Mouse (Mus musculus) v-Abl transformed pro-B cells (cell line): ENCODE results near the gene Ankle1.

Experiments
- in situ Hi-C, 2 experiments: fragments of 400-800 bp; cut with MboI; formaldehyde crosslinking; loops; one replicate each; pipeline ENCODE4 v1.15.1; 2025; ENCODE audit not compliant: unreplicated experiment in 2 of 2

The Ankle1 gene

DNA sequence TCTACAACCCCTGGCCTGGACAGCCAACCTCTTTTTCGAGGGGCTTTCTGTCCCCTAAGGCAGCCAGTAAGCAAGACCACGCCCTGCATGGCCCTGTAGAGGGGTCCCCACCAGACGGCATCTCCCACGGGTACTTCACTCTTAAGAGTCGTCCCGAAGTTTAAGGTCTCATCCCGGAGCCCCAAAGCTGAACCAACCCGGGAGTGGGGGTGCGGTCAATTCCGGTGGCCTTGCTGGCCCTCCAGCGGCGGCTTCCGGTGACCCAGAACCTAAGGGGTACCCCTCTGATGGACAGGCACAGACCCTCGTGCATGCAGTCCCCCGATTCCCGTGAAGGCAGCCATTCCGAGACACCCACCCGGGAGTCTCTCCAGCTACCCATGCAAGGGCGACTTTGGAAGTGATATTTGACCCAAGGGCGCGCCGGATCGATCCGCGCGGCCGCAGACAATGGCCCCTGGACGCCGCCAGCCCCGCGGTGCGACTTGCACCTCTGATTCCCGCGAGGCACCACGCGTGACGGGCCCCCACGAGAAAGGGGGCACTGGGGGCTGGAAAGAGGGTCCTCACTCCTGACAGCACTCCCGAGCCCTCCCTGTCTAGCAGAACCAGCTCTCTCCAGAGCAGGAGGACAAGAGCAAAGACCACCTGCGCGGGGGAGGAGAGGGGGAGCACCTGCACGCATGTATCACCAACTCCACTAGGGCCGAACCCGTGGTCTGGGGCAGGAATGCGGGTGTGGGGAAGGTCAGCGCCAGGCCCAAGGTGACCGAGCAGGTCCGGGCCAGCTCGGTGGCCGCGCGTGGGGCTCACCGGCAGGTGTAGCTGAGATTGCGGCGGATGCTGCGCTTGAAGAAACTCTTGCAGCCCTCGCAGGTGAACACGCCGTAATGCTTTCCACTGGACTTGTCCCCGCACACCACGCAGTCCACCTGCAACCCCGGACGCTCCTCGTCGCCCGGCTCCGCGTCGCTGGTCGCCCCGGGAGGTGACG lies 25.3 kb upstream of the Ankle1 start:
- in situ Hi-C loops: loop anchor here in 1 of 2 experiments (25.0 kb wide), 1 partner anchor 668 kb away; the partner anchor contains the start of genes Gm3336, Iqcn and Pde4c

- in situ Hi-C loops: loop anchor here in 1 of 2 experiments (25.0 kb wide), 1 partner anchor 669 kb away; the partner anchor contains the start of genes Gm3336, Iqcn and Pde4c
Observed at GRCm38 (mm10) chr8:71381421-71381970, 24.3 kb upstream of the Ankle1 start, which contains the start of gene Nr2f6. Gene Nr2f6 (minus strand): TSS chr8:71381960.

GRCm38 (mm10) chr8:71381971-71382961 lies 23.5 kb upstream of the Ankle1 start:
- in situ Hi-C loops: loop anchor here in 1 of 2 experiments (25.0 kb wide), 1 partner anchor 670 kb away; the partner anchor contains the start of genes Gm3336, Iqcn and Pde4c

GRCm38 (mm10) chr8:71383396-71383795 lies 22.4 kb upstream of the Ankle1 start:
- in situ Hi-C loops: loop anchor here in 1 of 2 experiments (25.0 kb wide), 1 partner anchor 671 kb away; the partner anchor contains the start of genes Gm3336, Iqcn and Pde4c

DNA sequence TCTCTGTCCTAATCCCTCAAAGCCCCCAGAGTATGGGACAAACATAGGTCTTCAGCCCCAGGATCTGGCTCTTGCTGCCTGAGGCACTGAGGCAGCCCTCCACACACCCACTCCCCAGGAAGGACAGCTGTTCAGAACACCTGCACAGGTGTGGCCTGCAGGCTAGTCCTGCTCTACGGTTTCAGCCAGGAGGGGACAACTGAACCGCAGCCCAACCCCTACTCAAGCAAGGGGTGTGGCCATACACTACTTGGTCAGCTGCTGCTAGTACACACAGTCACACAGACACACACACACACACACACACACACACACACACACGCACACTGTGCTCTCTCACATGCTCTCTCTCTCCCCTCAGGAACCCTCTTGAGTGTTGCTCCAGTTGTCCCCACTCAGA lies 21.9 kb upstream of the Ankle1 start:
- in situ Hi-C loops: loop anchor here in 1 of 2 experiments (25.0 kb wide), 1 partner anchor 672 kb away; the partner anchor contains the start of genes Gm3336, Iqcn and Pde4c

- in situ Hi-C loops: loop anchor here in 1 of 2 experiments (25.0 kb wide), 1 partner anchor 673 kb away; the partner anchor contains the start of genes Gm3336, Iqcn and Pde4c
Observed at GRCm38 (mm10) chr8:71385212-71385835, 20.5 kb upstream of the Ankle1 start.

- in situ Hi-C loops: loop anchor here in 1 of 2 experiments (25.0 kb wide), 1 partner anchor 676 kb away; the partner anchor contains the start of genes Gm3336, Iqcn and Pde4c
Observed at GRCm38 (mm10) chr8:71388267-71388666, 17.5 kb upstream of the Ankle1 start.

DNA sequence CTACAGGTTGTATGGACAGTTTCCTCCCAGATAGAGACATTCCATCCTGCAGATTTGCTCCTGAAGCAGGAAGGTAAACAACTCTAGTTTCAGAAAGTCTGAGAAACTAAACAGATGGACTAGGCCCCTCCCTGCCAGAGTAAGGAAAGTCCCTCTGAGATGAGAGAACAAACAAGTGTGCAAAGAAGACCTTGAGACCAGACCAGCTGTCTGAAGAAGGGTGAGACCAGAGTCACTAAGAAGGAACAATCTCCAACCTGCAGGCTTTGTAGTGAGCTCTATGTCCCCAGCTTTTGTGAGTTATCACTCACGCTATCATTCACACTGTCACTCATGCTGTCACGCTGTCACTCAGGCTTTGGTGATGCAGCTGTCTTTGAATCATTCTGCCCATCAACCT lies 14.1 kb upstream of the Ankle1 start:
- in situ Hi-C loops: loop anchor here in 1 of 2 experiments (25.0 kb wide), 1 partner anchor 679 kb away; the partner anchor contains the start of genes Gm3336, Iqcn and Pde4c

- in situ Hi-C loops: loop anchor here in 1 of 2 experiments (25.0 kb wide), 1 partner anchor 680 kb away; the partner anchor contains the start of genes Gm3336, Iqcn and Pde4c
Observed at GRCm38 (mm10) chr8:71392391-71392790, 13.4 kb upstream of the Ankle1 start.

- in situ Hi-C loops: loop anchor here in 1 of 2 experiments (25.0 kb wide), 1 partner anchor 681 kb away; the partner anchor contains the start of genes Gm3336, Iqcn and Pde4c
Observed at GRCm38 (mm10) chr8:71392871-71393270, 12.9 kb upstream of the Ankle1 start.

DNA sequence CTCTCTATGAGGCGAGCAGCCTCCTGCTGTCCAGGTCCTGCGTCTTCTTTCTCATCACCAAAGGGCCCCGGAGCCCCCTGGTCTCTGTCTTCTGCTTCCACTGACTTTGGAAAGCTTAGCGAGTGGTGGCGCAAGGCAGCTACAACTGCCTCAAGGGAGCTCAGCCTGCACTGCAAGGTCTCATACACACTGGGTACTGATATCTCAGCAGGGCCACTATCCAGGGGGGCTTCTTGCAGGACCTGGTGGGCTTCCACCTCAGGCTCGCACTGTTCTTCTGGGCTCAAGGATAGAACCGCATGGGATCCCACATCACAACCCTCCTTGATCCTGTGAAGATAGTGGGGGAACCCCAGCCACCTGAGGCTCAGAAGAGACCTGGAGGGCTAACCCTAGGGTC lies 11.3 kb upstream of the Ankle1 start:
- in situ Hi-C loops: loop anchor here in 1 of 2 experiments (25.0 kb wide), 1 partner anchor 682 kb away; the partner anchor contains the start of genes Gm3336, Iqcn and Pde4c

DNA sequence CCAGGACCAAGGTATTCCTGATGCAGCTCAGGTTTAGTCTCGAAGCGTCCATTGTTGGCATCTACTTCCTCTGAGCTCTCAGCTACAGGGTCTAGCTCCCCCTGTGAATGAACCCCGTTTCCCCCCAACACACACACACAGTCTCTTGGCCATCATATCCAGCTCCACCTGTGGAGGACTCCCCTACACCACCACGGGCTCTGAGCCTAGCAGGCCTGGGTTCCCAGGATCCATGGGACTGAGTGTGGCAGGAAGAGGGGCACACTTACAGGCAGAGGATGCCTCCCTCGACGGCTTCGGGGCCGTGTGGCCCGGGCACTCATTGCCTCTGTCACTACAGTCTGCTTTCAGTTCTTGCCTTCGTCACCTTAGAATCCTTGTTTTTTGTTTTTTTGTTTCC lies 10.7 kb upstream of the Ankle1 start:
- in situ Hi-C loops: loop anchor here in 1 of 2 experiments (25.0 kb wide), 1 partner anchor 683 kb away; the partner anchor contains the start of genes Gm3336, Iqcn and Pde4c

DNA sequence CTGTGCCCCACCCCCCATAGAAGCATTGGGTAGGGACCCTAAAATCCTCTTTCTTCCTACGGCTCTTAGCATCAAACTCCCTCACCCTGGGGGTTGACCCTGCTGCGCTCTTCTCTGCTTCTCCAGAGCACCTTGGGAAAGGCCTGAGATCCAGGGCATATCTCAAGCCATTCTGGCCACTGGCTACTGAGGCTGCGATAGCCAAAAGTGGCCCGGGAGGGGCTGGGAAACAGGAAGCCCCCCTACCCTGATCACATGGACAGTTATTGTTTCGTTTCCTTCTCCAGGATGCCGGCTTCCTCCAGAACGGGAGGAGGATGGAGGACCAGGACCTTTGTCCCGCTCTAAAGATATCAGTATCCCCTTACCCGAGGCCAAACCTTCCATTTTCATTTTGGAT lies 10.2 kb upstream of the Ankle1 start, which contains the start of gene Ushbp1:
TSS of gene Ushbp1 (minus strand) at position 174 of the 400 bp plus-strand sequence.
- in situ Hi-C loops: loop anchor here in 1 of 2 experiments (25.0 kb wide), 1 partner anchor 683 kb away; the partner anchor contains the start of genes Gm3336, Iqcn and Pde4c

- in situ Hi-C loops: loop anchor here in 1 of 2 experiments (25.0 kb wide), 1 partner anchor 684 kb away; the partner anchor contains the start of genes Gm3336, Iqcn and Pde4c
Observed at GRCm38 (mm10) chr8:71396639-71397305, 9.0 kb upstream of the Ankle1 start, which contains the start of gene Babam1. Gene Babam1 (plus strand): TSS chr8:71396861.

DNA sequence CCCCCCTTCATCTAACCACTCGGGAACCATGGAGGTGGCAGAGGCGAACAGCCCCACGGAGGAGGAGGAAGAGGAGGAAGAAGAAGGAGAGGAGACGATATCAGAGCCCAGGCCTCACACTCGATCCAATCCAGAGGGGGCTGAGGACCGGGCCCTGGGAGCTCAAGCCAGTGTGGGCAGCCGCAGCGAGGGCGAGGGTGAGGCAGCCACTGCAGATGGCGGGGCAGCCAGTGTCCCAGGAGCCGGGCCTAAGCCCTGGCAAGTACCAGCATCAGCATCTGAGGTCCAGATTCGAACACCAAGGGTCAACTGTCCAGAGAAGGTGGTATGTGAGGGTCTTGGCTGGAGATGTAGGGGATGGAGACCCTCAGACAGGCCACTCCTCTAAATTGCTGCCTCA lies 8.1 kb upstream of the Ankle1 start:
- in situ Hi-C loops: loop anchor here in 1 of 2 experiments (25.0 kb wide), 1 partner anchor 685 kb away; the partner anchor contains the start of genes Gm3336, Iqcn and Pde4c

DNA sequence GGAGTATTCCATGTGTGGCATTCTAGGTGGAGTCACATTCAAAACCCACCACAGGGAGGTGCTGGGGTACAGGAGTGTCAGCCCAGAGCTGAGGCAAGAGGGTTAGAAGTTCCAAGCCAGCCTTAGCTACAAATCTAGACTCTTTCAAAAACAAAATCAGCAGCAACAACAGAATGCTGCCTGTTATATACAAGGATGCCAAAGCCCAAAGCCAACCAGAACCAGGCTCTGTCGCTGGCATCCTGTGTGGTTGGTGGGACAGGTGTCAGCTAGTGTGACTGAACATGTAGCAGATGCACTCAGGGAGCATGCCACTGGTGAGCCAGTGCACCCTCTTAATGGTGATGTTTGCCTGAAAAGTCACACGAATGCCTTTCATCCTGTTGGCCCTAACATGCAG lies 5.0 kb upstream of the Ankle1 start:
- in situ Hi-C loops: no loop called here

DNA sequence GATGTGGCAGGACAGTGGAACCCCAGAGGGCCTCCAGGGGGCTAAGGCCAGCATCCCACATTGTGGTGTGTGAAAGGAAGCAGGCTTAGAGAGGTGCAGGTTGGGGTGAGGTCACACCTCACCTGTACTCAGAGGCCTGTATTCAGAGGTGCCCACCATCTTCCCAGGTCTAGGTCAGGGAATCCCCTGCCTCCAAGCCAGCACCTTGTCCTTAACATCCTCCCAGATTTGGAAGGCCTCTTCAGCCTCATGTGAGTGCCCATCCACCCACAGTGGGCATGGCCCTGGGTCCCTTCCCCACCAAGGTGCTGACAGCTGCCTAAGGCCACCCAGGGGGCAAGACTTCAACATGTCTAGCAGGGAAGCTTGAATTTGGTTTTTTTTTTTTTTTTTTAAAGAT lies 4.4 kb upstream of the Ankle1 start:
- in situ Hi-C loops: no loop called here
